Mouse (Mus musculus): ENCODE measurements around the gene Tcstv3.
"Not testable (repeated sequence)": the region's sequence is repeated elsewhere in the genome, so short reads cannot be mapped to it uniquely, and the experiment has no call there.

The Tcstv3 gene

GRCm38 (mm10) chr13:120316578-120316977 is at the start of gene Tcstv3:
TSS of gene Tcstv3 (plus strand) at chr13:120316878.
- DNase-seq (ENCODE audit: low spot score) = not testable (repeated sequence)

- not testable (repeated sequence) for DNase-seq (ENCODE audit: low spot score)
Measured at GRCm38 (mm10) chr13:120277837-120278236, 38.8 kb upstream of the Tcstv3 start.

GRCm38 (mm10) chr13:120278784-120279183 is 37.9 kb upstream of the Tcstv3 start:
- no peak for DNase-seq (ENCODE audit: low spot score)

GRCm38 (mm10) chr13:120299324-120299894 is 17.3 kb upstream of the Tcstv3 start:
- DNase-seq (ENCODE audit: low spot score) = no peak

- no peak for DNase-seq (ENCODE audit: low spot score)
Measured at GRCm38 (mm10) chr13:120299991-120300442, 16.7 kb upstream of the Tcstv3 start, which contains the start of gene BC147527. TSS of gene BC147527 (plus strand) at chr13:120300392.

- DNase-seq (ENCODE audit: low spot score) = no peak
Measured at GRCm38 (mm10) chr13:120300853-120301252, 15.8 kb upstream of the Tcstv3 start.

GRCm38 (mm10) chr13:120310749-120311148 is 5.9 kb upstream of the Tcstv3 start:
- DNase-seq (ENCODE audit: low spot score) = no peak

GRCm38 (mm10) chr13:120313584-120313983 is 3.1 kb upstream of the Tcstv3 start:
- no peak for DNase-seq (ENCODE audit: low spot score)

- DNase-seq (ENCODE audit: low spot score) = no peak
Measured at GRCm38 (mm10) chr13:120320183-120320582, 3.5 kb downstream of the Tcstv3 start.

GRCm38 (mm10) chr13:120320721-120321120 is 4.0 kb downstream of the Tcstv3 start:
- DNase-seq (ENCODE audit: low spot score) = no peak

Measured in urinary bladder, postnatal 10 days (tissue).